Mouse (Mus musculus) midbrain, postnatal 0 days (tissue): ENCODE results near the gene Col5a1. TPM values are rescaled to one million over a fixed set of nuclear protein-coding genes. Genes with fewer than 3 reads are reported as not detected.

ENCODE experiments used
- ATAC-seq: fragments of 200-750 bp; cut with Nextera tagmentation; 2 replicates; pipeline ENCODE4 v1.8.0; 2017; ENCODE audit warnings: moderate number of reproducible peaks, mild to moderate bottlenecking, moderate TSS enrichment, moderate library complexity; ENCODE audit not compliant: low FRiP score
- DNase-seq: peaks from one replicate; pipeline ENCODE4 v3.0.0-alpha.2; 2015; ENCODE audit warnings: low spot score
- H3K27ac ChIP-seq: fragments of 300-500 bp; sonication (generic); 2 replicates; pipeline ENCODE4 v1.5.1; 2014; ENCODE audit warnings: low read depth, mild to moderate bottlenecking, low read length, mixed read lengths
- H3K27me3 ChIP-seq: fragments of 300-500 bp; sonication (generic); 2 replicates; pipeline ENCODE4 v1.6.1; 2014; ENCODE audit warnings: low read length, control low read depth, mixed read lengths; ENCODE audit not compliant: insufficient read depth
- H3K36me3 ChIP-seq: fragments of 300-500 bp; sonication (generic); 2 replicates; pipeline ENCODE4 v1.6.1; 2014; ENCODE audit warnings: low read length, control low read depth, mixed read lengths; ENCODE audit not compliant: insufficient read depth
- H3K4me1 ChIP-seq: fragments of 300-500 bp; sonication (generic); 2 replicates; pipeline ENCODE4 v1.6.1; 2014; ENCODE audit warnings: mild to moderate bottlenecking, control low read depth, antibody characterized with exemption, low read length, mixed read lengths; ENCODE audit not compliant: insufficient read depth
- H3K4me2 ChIP-seq: fragments of 300-500 bp; sonication (generic); 2 replicates; pipeline ENCODE4 v1.6.1; 2014; ENCODE audit warnings: low read depth, mild to moderate bottlenecking, low read length, mixed read lengths; ENCODE audit not compliant: poor library complexity, severe bottlenecking
- H3K4me3 ChIP-seq: fragments of 300-500 bp; sonication (generic); 2 replicates; pipeline ENCODE4 v1.5.1; 2014; ENCODE audit warnings: low read depth, mild to moderate bottlenecking, low read length, moderate library complexity
- H3K9ac ChIP-seq: fragments of 300-500 bp; sonication (generic); replicated peaks from 2 replicates; pipeline ENCODE4 v1.6.1; 2014; ENCODE audit warnings: mild to moderate bottlenecking, low read length, moderate library complexity, mixed read lengths; ENCODE audit not compliant: poor library complexity, severe bottlenecking
- H3K9me3 ChIP-seq: fragments of 300-500 bp; sonication (generic); 2 replicates; pipeline ENCODE4 v1.6.1; 2016; ENCODE audit warnings: low read length, control low read depth
- CTCF ChIP-seq: IDR thresholded peaks from 2 replicates; pipeline ENCODE4 v1.5.1; 2016; ENCODE audit warnings: antibody characterized with exemption, mild to moderate bottlenecking
- WGBS: fragments of 180-500 bp; shearing (Covaris S2); extraction: QIAGEN DNeasy Blood & Tissue Kit; methylation state at CpG from one replicate; pipeline ENCODE4 v1.1.7; 2014; 5-methylcytosine and 5-hydroxymethylcytosine counted together
- polyA plus RNA-seq: library from polyadenylated mRNA; unstranded; fragments of >200 nt; fragmentation: Nextera tagmentation; extraction: Ambion mirVana; gene quantifications from 2 replicates; pipeline ENCODE4 v1.2.1, GENCODE M21; 2015
- total RNA-seq: library from RNA; depleted of rRNA; stranded (reverse); fragments of >200 nt; gene quantifications from 2 replicates; pipeline ENCODE4 v1.2.3, GENCODE M21; 2014

Col5a1 gene
- total and polyA plus RNA-seq, 2 experiments from 2014 or later = 5.6 to 16.9 TPM

DNA sequence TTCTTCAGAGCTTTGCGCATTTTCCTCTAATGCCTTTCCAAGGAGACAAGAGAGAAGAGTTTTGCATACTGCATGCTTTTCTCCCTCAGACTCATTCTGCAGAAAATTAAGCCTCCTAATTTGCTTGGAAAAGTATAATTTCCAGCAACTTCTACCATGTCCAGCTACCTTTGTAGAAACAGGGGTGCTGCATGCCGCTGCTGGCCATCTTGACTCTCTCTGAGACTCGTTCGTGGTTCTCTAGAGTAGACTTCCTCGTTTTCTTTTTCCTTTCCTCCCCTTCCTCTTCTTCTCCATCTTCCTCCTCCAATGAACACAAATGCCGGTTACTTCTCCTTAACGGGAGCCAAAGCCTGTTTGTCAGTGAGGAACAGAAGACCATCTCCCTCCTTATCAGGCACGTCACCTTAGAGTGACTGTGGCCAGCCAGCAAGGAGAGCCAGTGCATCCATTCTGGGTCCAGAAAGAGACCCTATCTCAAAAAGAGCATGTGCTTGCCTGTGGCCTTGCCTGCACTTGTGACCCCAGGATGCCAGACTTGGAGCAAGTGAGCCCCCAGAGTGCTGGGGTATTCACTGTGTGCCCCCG lies 113.9 kb downstream of the Col5a1 start:
- H3K4me2 ChIP-seq = no peak overlapping the region
- H3K9ac ChIP-seq = no peak overlapping the region
- H3K27ac ChIP-seq = no peak overlapping the region
- H3K4me1 ChIP-seq = peaks cover 11% of the 10 kb centered on the region; the same call in 1 of the 2 replicates
- TF ChIP-seq CTCF = no peak
- no peaks in the 10 kb centered on the region for H3K27me3 ChIP-seq
- H3K4me3 ChIP-seq = no peak overlapping the region
- DNase-seq (no peak), ATAC-seq (no peak)
- no peaks in the 10 kb centered on the region for H3K9me3 ChIP-seq
- 85% methylated on average over 9 of the region's 9 CpGs for WGBS
- H3K36me3 ChIP-seq = no peaks in the 10 kb centered on the region

DNA sequence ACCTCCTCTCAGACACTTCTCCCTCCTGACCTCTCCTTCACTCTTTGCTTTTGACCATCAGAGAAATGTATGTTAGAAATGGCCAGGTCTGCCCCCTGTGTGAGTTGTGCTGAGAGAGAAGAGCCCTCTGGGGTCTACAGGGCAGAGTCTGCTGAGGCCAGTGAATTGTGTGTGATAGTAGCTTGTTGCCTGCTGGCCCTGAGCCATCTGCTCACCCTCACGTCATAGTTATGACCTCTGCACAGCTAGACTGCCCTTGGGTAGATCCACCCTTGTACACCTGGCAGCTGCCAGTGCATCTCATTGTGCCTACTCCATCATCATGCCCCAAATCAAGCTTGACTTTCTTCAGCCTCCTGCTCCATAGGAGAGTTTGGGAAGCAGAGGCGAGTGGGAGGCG lies 114.4 kb downstream of the Col5a1 start:
- no peak for TF ChIP-seq CTCF
- no peak overlapping the region for H3K27ac ChIP-seq

GRCm38 (mm10) chr2:28001206-28001605 lies 115.0 kb downstream of the Col5a1 start:
- 65% methylated on average over 11 of the region's 11 CpGs for WGBS
- Histone ChIP-seq H3K36me3 (no peaks in the 10 kb centered on the region), H3K4me3 (no peak overlapping the region), H3K9ac (no peak overlapping the region), H3K4me1 (0 out of 2 replicates have a peak, but pooled peaks cover 6% of the 10 kb centered on the region), H3K9me3 (no peaks in the 10 kb centered on the region), H3K27me3 (no peaks in the 10 kb centered on the region), H3K27ac (no peak overlapping the region), H3K4me2 (no peak overlapping the region)
- TF ChIP-seq CTCF = no peak
- no peak for ATAC-seq
- DNase-seq = peak; percentile 62

More for the DNA sequence above, 114.4 kb downstream of the Col5a1 start:
- H3K9me3 ChIP-seq = no peaks in the 10 kb centered on the region
- H3K9ac ChIP-seq = no peak overlapping the region
- no peaks in the 10 kb centered on the region for H3K36me3 ChIP-seq
- ATAC-seq (no peak), DNase-seq (peak; percentile 38)
- H3K27me3 ChIP-seq = no peaks in the 10 kb centered on the region
- H3K4me3 ChIP-seq = no peak overlapping the region
- WGBS = 74% methylated on average over 3 of the region's 3 CpGs
- H3K4me2 ChIP-seq = no peak overlapping the region
- peaks cover 6% of the 10 kb centered on the region; the same call in 1 of the 2 replicates for H3K4me1 ChIP-seq

DNA sequence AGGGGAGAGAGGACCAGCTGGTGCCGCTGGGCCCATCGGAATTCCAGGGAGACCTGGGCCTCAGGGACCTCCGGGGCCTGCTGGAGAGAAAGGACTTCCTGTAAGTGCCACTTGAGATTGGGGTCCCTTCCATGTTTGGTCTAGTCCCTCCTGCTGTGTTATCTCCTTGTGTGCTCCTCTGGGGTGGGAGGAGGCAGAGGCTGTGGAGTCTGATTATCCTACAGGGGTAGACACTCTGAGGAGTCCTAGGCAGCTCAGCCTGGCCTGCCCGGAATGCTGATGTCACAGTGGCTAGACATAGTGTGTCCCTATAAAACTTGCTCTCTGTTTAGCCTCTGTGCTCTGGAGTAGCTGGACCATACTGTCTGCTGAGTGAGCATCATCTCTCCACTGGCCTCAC lies 119.0 kb downstream of the Col5a1 start:
- H3K36me3 ChIP-seq = no peaks in the 10 kb centered on the region
- WGBS = 93% methylated on average over 4 of the region's 4 CpGs
- no peak overlapping the region for H3K4me2 ChIP-seq
- ATAC-seq (no peak), DNase-seq (no peak)
- H3K27ac ChIP-seq = no peak overlapping the region
- no peak overlapping the region for H3K9ac ChIP-seq
- TF ChIP-seq CTCF = no peak
- no peaks in the 10 kb centered on the region for H3K27me3 ChIP-seq
- H3K4me1 ChIP-seq = 0 out of 2 replicates have a peak, but pooled peaks cover 7% of the 10 kb centered on the region
- H3K4me3 ChIP-seq = no peak overlapping the region
- no peaks in the 10 kb centered on the region for H3K9me3 ChIP-seq

GRCm38 (mm10) chr2:28008261-28008660 lies 122.0 kb downstream of the Col5a1 start:
- no peak overlapping the region for H3K4me3 ChIP-seq
- 31% methylated on average over 4 of the region's 4 CpGs for WGBS

DNA sequence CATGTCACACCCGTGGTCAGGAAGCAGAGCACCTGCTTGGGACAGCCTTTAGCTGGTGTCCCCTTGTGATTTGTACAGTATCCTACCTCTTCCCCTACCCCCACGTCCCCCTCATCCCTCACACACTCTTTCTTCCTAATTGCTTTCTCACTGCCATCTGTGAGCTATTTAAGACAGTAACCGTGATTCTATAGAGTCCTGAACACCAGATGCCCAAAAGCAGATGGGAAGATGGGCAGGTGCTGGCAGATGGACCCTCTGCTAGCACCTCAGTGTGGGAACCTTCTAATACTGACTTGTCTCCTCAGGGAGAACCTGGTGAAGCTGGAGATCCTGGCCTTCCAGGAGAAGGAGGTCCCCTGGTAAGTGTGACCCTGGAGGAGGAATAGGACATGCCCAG lies 126.1 kb downstream of the Col5a1 start:
- Histone ChIP-seq H3K27me3 (no peaks in the 10 kb centered on the region), H3K9me3 (no peaks in the 10 kb centered on the region), H3K36me3 (no peaks in the 10 kb centered on the region), H3K9ac (no peak overlapping the region), H3K4me1 (0 out of 2 replicates have a peak, but pooled peaks cover 3% of the 10 kb centered on the region), H3K27ac (no peak overlapping the region), H3K4me3 (no peak overlapping the region), H3K4me2 (no peak overlapping the region)
- DNase-seq (no peak), ATAC-seq (no peak)
- no peak for TF ChIP-seq CTCF
- WGBS = 67% methylated on average over 3 of the region's 3 CpGs

More at GRCm38 (mm10) chr2:28008261-28008660, 122.0 kb downstream of the Col5a1 start:
- Histone ChIP-seq H3K9me3 (no peaks in the 10 kb centered on the region), H3K36me3 (no peaks in the 10 kb centered on the region), H3K9ac (no peak overlapping the region), H3K4me2 (no peak overlapping the region), H3K27me3 (no peaks in the 10 kb centered on the region), H3K4me1 (0 out of 2 replicates have a peak, but pooled peaks cover 3% of the 10 kb centered on the region), H3K27ac (0 out of 2 replicates have a peak overlapping the region, but pooled peaks have one; percentile 26)
- DNase-seq = peak; percentile 55
- no peak for TF ChIP-seq CTCF
- ATAC-seq = no peak
